In the genomic region with DNA sequence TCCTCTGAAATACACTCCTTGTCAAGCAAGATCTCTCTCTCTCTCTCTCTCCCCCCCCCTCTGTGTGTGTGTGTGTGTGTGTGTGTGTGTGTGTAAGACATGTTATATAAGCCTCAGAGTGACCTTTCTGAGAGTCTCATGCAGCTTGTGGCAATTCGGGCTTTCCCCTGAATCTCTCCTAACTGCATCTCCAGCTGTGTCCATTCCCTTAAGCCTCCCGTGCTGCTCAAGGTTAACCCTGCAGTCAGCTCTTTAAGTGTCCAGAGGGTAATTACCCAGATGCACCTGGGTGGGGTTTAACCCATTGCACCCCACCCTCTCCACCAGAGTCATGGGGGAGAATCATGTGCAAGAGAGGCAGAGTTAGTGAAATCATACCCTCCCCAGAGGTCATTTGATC, we compare ENCODE assay signal across 22 mouse cellular contexts.
"Had no signal": no experiment of that assay in that cellular context is flagged by ENCODE, and none has a peak within 500 bp of the region (broad histone marks: within the 10 kb centered on the region; RNA-seq: fewer than 3 reads in every experiment).

No protein-coding gene starts in this region.

- H3K9me3 ChIP-seq: kidney, embryonic 15.5 days; liver, embryonic 12.5 days; liver, embryonic 15.5 days; lung, embryonic 15.5 days; neural tube, embryonic 12.5 days had no signal

- DNase-seq: kidney, adult 11 months; kidney, adult 8-10 months; kidney, postnatal 10 days; kidney, postnatal 36 days; layer of hippocampus, postnatal 36 days; liver; lung, adult 18-20 months; lung, postnatal 10 days; lung, postnatal 36 days; midbrain, embryonic 14.5 days; retina, postnatal 1 day; right cerebral cortex, postnatal 25 days; thymus, adult 18-20 months; thymus, postnatal 14 days had no signal

- H3K9ac ChIP-seq: kidney, embryonic 15.5 days; liver, embryonic 12.5 days; liver, embryonic 15.5 days; lung, embryonic 15.5 days; neural tube, embryonic 12.5 days had no signal

- H3K4me1 ChIP-seq: liver, embryonic 12.5 days; liver, embryonic 15.5 days; megakaryocyte, embryonic 14.5 days; neural tube, embryonic 12.5 days had no signal

- H3K36me3 ChIP-seq: kidney, embryonic 15.5 days; liver, embryonic 12.5 days; liver, embryonic 15.5 days; lung, embryonic 15.5 days; neural tube, embryonic 12.5 days had no signal

- H3K4me3 ChIP-seq: kidney, embryonic 15.5 days; left cerebral cortex, adult 2 months; liver, embryonic 12.5 days; liver, embryonic 15.5 days; lung, embryonic 15.5 days; megakaryocyte, embryonic 14.5 days; neural tube, embryonic 12.5 days had no signal

- H3K27ac ChIP-seq: kidney, embryonic 15.5 days; left cerebral cortex, adult 2 months; liver, embryonic 12.5 days; liver, embryonic 15.5 days; lung, embryonic 15.5 days; neural tube, embryonic 12.5 days had no signal

- H3K4me2 ChIP-seq: kidney, embryonic 15.5 days; liver, embryonic 12.5 days; liver, embryonic 15.5 days; lung, embryonic 15.5 days; midbrain, embryonic 11.5 days; neural tube, embryonic 12.5 days had no signal

- H3K27me3 ChIP-seq: kidney, embryonic 15.5 days; liver, embryonic 12.5 days; liver, embryonic 15.5 days; lung, embryonic 15.5 days; neural tube, embryonic 12.5 days had no signal

- ATAC-seq: liver, embryonic 12.5 days had no signal
